Mouse (Mus musculus): ENCODE results near the gene Spic. TPM values are rescaled to one million over a fixed set of nuclear protein-coding genes. Genes with fewer than 3 reads are reported as not detected.

Gene Spic
- polyA plus RNA-seq (2012; rRNA removed) = not detected in 2 replicates

- Histone ChIP-seq H3K27ac (ENCODE audit: insufficient read depth, low read depth, low read length) (no peak within 1 kb of the TSS), H3K36me3 (ENCODE audit: control insufficient read depth, insufficient read depth, low read length) (no peaks in the 10 kb centered on the region), H3K27me3 (ENCODE audit: control insufficient read depth, insufficient read depth, low read length) (no peaks in the 10 kb centered on the region; the same call in 1 of the 2 replicates), H3K4me3 (ENCODE audit: low read depth, low read length) (no peak within 1 kb of the TSS), H3K4me1 (ENCODE audit: control insufficient read depth, insufficient read depth, insufficient read length, low read length) (no peaks in the 10 kb centered on the region)
- TF ChIP-seq POLR2A (IDR thresholded peaks at IDR 0.05; ENCODE audit: low read depth, low read length) = no peak
- TF ChIP-seq CTCF (IDR thresholded peaks at IDR 0.05; ENCODE audit: extremely low read depth, insufficient read length, insufficient replicate concordance, low read depth, low read length) = no peak
- 48% methylated on average over 5 of the region's 5 CpGs for WGBS
Observed at GRCm38 (mm10) chr10:88684925-88685324, at the start of gene Spic. Gene Spic, minus strand, starts transcription at chr10:88685015.

- under 1% methylated on average over 6 of the region's 6 CpGs for WGBS
- peak overlapping the region; percentile 78 for H3K27ac ChIP-seq (ENCODE audit: insufficient read depth, low read depth, low read length)
Observed at GRCm38 (mm10) chr10:88732309-88732622, 47.5 kb upstream of the Spic start.

GRCm38 (mm10) chr10:88731496-88732308 is 46.9 kb upstream of the Spic start:
- under 1% methylated on average over 61 of the region's 61 CpGs for WGBS
- peak overlapping the region; percentile 78 for H3K27ac ChIP-seq (ENCODE audit: insufficient read depth, low read depth, low read length)
- H3K36me3 ChIP-seq (ENCODE audit: control insufficient read depth, insufficient read depth, low read length) = peaks cover 8% of the 10 kb centered on the region; the same call in 1 of the 2 replicates
- peak overlapping the region; percentile 84 for H3K4me3 ChIP-seq (ENCODE audit: low read depth, low read length)
- TF ChIP-seq POLR2A (IDR thresholded peaks at IDR 0.05; ENCODE audit: low read depth, low read length) (no peak), CTCF (IDR thresholded peaks at IDR 0.05; ENCODE audit: extremely low read depth, insufficient read length, insufficient replicate concordance, low read depth, low read length) (no peak)
- peaks cover 5% of the 10 kb centered on the region for H3K4me1 ChIP-seq (ENCODE audit: control insufficient read depth, insufficient read depth, insufficient read length, low read length)
- H3K27me3 ChIP-seq (ENCODE audit: control insufficient read depth, insufficient read depth, low read length) = no peaks in the 10 kb centered on the region

More at GRCm38 (mm10) chr10:88732309-88732622, 47.5 kb upstream of the Spic start:
- Histone ChIP-seq H3K4me3 (ENCODE audit: low read depth, low read length) (peak overlapping the region; percentile 84), H3K27me3 (ENCODE audit: control insufficient read depth, insufficient read depth, low read length) (no peaks in the 10 kb centered on the region), H3K36me3 (ENCODE audit: control insufficient read depth, insufficient read depth, low read length) (peaks cover 13% of the 10 kb centered on the region), H3K4me1 (ENCODE audit: control insufficient read depth, insufficient read depth, insufficient read length, low read length) (peaks cover 5% of the 10 kb centered on the region)
- TF ChIP-seq POLR2A (IDR thresholded peaks at IDR 0.05; ENCODE audit: low read depth, low read length) (no peak), CTCF (IDR thresholded peaks at IDR 0.05; ENCODE audit: extremely low read depth, insufficient read length, insufficient replicate concordance, low read depth, low read length) (no peak)

- no peak; the same call in 1 of the 2 replicates for TF ChIP-seq CTCF (IDR thresholded peaks at IDR 0.05; ENCODE audit: extremely low read depth, insufficient read length, insufficient replicate concordance, low read depth, low read length)
- TF ChIP-seq POLR2A (IDR thresholded peaks at IDR 0.05; ENCODE audit: low read depth, low read length) = peak; percentile 56; the same call in 1 of the 2 replicates
- Histone ChIP-seq H3K27me3 (ENCODE audit: control insufficient read depth, insufficient read depth, low read length) (no peaks in the 10 kb centered on the region), H3K36me3 (ENCODE audit: control insufficient read depth, insufficient read depth, low read length) (0 out of 2 replicates have a peak, but pooled peaks cover 3% of the 10 kb centered on the region), H3K27ac (ENCODE audit: insufficient read depth, low read depth, low read length) (peak within 1 kb of the TSS; percentile 82), H3K4me1 (ENCODE audit: control insufficient read depth, insufficient read depth, insufficient read length, low read length) (peaks cover 5% of the 10 kb centered on the region), H3K4me3 (ENCODE audit: low read depth, low read length) (peak within 1 kb of the TSS; percentile 84)
- WGBS = under 1% methylated on average over 65 of the region's 65 CpGs
Observed at GRCm38 (mm10) chr10:88730571-88731495, 46.0 kb upstream of the Spic start, which contains the start of gene Arl1. Gene Arl1, plus strand, starts transcription at chr10:88730858.

GRCm38 (mm10) chr10:88728166-88728565 is 43.4 kb upstream of the Spic start:
- peaks cover 3% of the 10 kb centered on the region for H3K4me1 ChIP-seq (ENCODE audit: control insufficient read depth, insufficient read depth, insufficient read length, low read length)
- H3K36me3 ChIP-seq (ENCODE audit: control insufficient read depth, insufficient read depth, low read length) = no peaks in the 10 kb centered on the region
- H3K4me3 ChIP-seq (ENCODE audit: low read depth, low read length) = no peak overlapping the region
- H3K27ac ChIP-seq (ENCODE audit: insufficient read depth, low read depth, low read length) = no peak overlapping the region
- H3K27me3 ChIP-seq (ENCODE audit: control insufficient read depth, insufficient read depth, low read length) = no peaks in the 10 kb centered on the region
- TF ChIP-seq POLR2A (IDR thresholded peaks at IDR 0.05; ENCODE audit: low read depth, low read length) = no peak
- no peak for TF ChIP-seq CTCF (IDR thresholded peaks at IDR 0.05; ENCODE audit: extremely low read depth, insufficient read length, insufficient replicate concordance, low read depth, low read length)
- WGBS = 70% methylated on average over 8 of the region's 8 CpGs

GRCm38 (mm10) chr10:88727128-88727527 is 42.3 kb upstream of the Spic start:
- Histone ChIP-seq H3K27me3 (ENCODE audit: control insufficient read depth, insufficient read depth, low read length) (no peaks in the 10 kb centered on the region), H3K4me1 (ENCODE audit: control insufficient read depth, insufficient read depth, insufficient read length, low read length) (peaks cover 3% of the 10 kb centered on the region)
- WGBS = 33% methylated on average over 1 of the region's 1 CpGs

More at GRCm38 (mm10) chr10:88727128-88727527, 42.3 kb upstream of the Spic start:
- Histone ChIP-seq H3K4me3 (ENCODE audit: low read depth, low read length) (no peak overlapping the region), H3K36me3 (ENCODE audit: control insufficient read depth, insufficient read depth, low read length) (no peaks in the 10 kb centered on the region), H3K27ac (ENCODE audit: insufficient read depth, low read depth, low read length) (no peak overlapping the region)
- TF ChIP-seq CTCF (IDR thresholded peaks at IDR 0.05; ENCODE audit: extremely low read depth, insufficient read length, insufficient replicate concordance, low read depth, low read length) (no peak), POLR2A (IDR thresholded peaks at IDR 0.05; ENCODE audit: low read depth, low read length) (no peak)

All from small intestine, adult 2 months (tissue).